In the genomic region with DNA sequence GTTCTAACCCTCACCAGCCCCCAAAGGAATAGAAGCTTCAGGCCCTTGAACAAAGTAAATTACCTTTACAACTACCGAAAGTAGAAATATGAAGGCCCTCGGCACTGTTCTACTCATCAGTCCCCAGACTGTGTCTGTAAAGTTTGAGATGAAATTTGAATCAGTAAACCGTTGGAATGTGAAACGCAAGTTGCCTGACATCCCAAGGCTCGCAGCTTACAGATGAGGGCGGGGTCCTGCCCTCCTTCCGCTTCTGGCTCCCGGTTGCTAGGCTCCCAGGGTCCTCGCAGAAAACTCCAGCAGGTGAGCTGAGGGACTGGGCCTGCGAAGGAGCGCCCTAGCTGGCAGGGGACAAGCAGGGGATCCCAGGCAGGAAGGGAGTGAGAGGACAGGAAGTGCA, we compare ENCODE assay signal across 7 mouse cellular contexts. TPM values are rescaled to one million over a fixed set of nuclear protein-coding genes. Genes with fewer than 3 reads are reported as not detected.
A peak's percentile ranks its signal among the peaks of the same experiment; 100 is the strongest.
DNase-seq lines count a peak whose midpoint lies in the region; ATAC-seq and TF ChIP-seq lines count a peak whose summit lies in the region.

A gene (plus strand): TSS at position 270 of the 400 bp plus-strand sequence.

- in situ Hi-C loops in ES-E14 (cut with MboI; ENCODE audit: low sequenced_read_pairs in 2 of 2, unreplicated experiment in 2 of 2), result no loop called here

- WGBS in forebrain, embryonic 10.5 days, result 4% methylated on average over 11 of the region's 11 CpGs
- WGBS in hindbrain, embryonic 11.5 days, result 7% methylated on average over 10 of the region's 11 CpGs
- WGBS in liver, embryonic 15.5 days (ENCODE audit: insufficient replicate concordance), result 5% methylated on average over 11 of the region's 11 CpGs
- WGBS in neural tube, embryonic 14.5 days, result 6% methylated on average over 11 of the region's 11 CpGs

- H3K9ac ChIP-seq in ES-E14 (ENCODE audit: insufficient read depth, low read depth, low read length, poor library complexity, severe bottlenecking), result peak within 1 kb of the TSS; percentile 46
- H3K9ac ChIP-seq in hindbrain, embryonic 11.5 days (ENCODE audit: low read depth, low read length), result peak within 1 kb of the TSS; percentile 44; the same call in 1 of the 2 replicates
- no peak within 1 kb of the TSS for H3K9ac ChIP-seq in liver, embryonic 15.5 days
- H3K9ac ChIP-seq in neural tube, embryonic 14.5 days (replicated peaks; ENCODE audit: low read depth, low read length), result no peak within 1 kb of the TSS

- H3K36me3 ChIP-seq in ES-E14 (ENCODE audit: control insufficient read depth, insufficient read depth, low read length, poor library complexity, severe bottlenecking), result peaks cover 18% of the 10 kb centered on the region
- H3K36me3 ChIP-seq in forebrain, embryonic 10.5 days (replicated peaks), result peaks cover 41% of the 10 kb centered on the region
- peaks cover 12% of the 10 kb centered on the region; the same call in 1 of the 2 replicates for H3K36me3 ChIP-seq in hindbrain, embryonic 11.5 days (ENCODE audit: control insufficient read depth, insufficient read depth, low read length)
- H3K36me3 ChIP-seq in liver, embryonic 15.5 days (replicated peaks), result peaks cover 39% of the 10 kb centered on the region
- peaks cover 30% of the 10 kb centered on the region for H3K36me3 ChIP-seq in neural tube, embryonic 14.5 days (ENCODE audit: control insufficient read depth, insufficient read depth, low read length)

- no peak within 1 kb of the TSS for H3K27ac ChIP-seq in ES-E14 (ENCODE audit: insufficient read depth, low read depth, low read length, poor library complexity, severe bottlenecking)
- H3K27ac ChIP-seq in forebrain, embryonic 10.5 days, result peak within 1 kb of the TSS; percentile 70
- H3K27ac ChIP-seq in hindbrain, embryonic 11.5 days (ENCODE audit: low read depth, low read length), result no peak within 1 kb of the TSS
- H3K27ac ChIP-seq in liver, embryonic 15.5 days (replicated peaks), result no peak within 1 kb of the TSS
- no peak within 1 kb of the TSS for H3K27ac ChIP-seq in neural tube, embryonic 14.5 days (ENCODE audit: low read depth, low read length)

- peaks cover 0 to 5% of the 10 kb centered on the region in 2 experiments; a peak in 1 of 4 replicates for H3K4me1 ChIP-seq in ES-E14 (ENCODE audit: control insufficient read depth in 2 of 2, insufficient read depth in 2 of 2, low read length in 2 of 2, poor library complexity in 1 of 2)
- H3K4me1 ChIP-seq in forebrain, embryonic 10.5 days, result peaks cover 19% of the 10 kb centered on the region
- peaks cover 2% of the 10 kb centered on the region; the same call in 1 of the 2 replicates for H3K4me1 ChIP-seq in hindbrain, embryonic 11.5 days (replicated peaks; ENCODE audit: control insufficient read depth, insufficient read depth, low read length)
- H3K4me1 ChIP-seq in liver, embryonic 15.5 days (replicated peaks), result peaks cover 6% of the 10 kb centered on the region; the same call in 1 of the 2 replicates
- H3K4me1 ChIP-seq in neural tube, embryonic 14.5 days (ENCODE audit: control insufficient read depth, insufficient read depth, low read length), result no peaks in the 10 kb centered on the region

- DNase-seq in ES-E14 (ENCODE audit: low read depth, low spot score), result peak; percentile 20
- DNase-seq in adrenal gland, postnatal 10 days, result peak; percentile 51
- DNase-seq in forebrain, embryonic 10.5 days (ENCODE audit: extremely low spot score, low spot score), result peak; percentile 53
- DNase-seq in hindbrain, embryonic 11.5 days (ENCODE audit: low spot score), result peak; percentile 44
- no peak for DNase-seq in left cerebral cortex, adult 11 months (ENCODE audit: low spot score)

- H3K4me3 ChIP-seq in ES-E14 (ENCODE audit: insufficient read depth in 1 of 2, low read depth in 1 of 2, low read length in 2 of 2, poor library complexity in 1 of 2, severe bottlenecking in 1 of 2), result peak within 1 kb of the TSS; percentile 64
- H3K4me3 ChIP-seq in forebrain, embryonic 10.5 days, result peak within 1 kb of the TSS; percentile 49
- peak within 1 kb of the TSS; percentile 30 for H3K4me3 ChIP-seq in hindbrain, embryonic 11.5 days (ENCODE audit: low read depth, low read length)
- peak within 1 kb of the TSS; percentile 47 for H3K4me3 ChIP-seq in liver, embryonic 15.5 days (replicated peaks)
- H3K4me3 ChIP-seq in neural tube, embryonic 14.5 days (ENCODE audit: low read depth, low read length), result peak within 1 kb of the TSS; percentile 12; the same call in 1 of the 2 replicates

- no peaks in the 10 kb centered on the region for H3K9me3 ChIP-seq in ES-E14 (ENCODE audit: control insufficient read depth, insufficient read depth, low read depth, low read length)
- H3K9me3 ChIP-seq in forebrain, embryonic 10.5 days, result no peaks in the 10 kb centered on the region
- no peaks in the 10 kb centered on the region for H3K9me3 ChIP-seq in hindbrain, embryonic 11.5 days (ENCODE audit: control insufficient read depth, low read length)
- no peaks in the 10 kb centered on the region for H3K9me3 ChIP-seq in liver, embryonic 15.5 days (replicated peaks)
- no peaks in the 10 kb centered on the region for H3K9me3 ChIP-seq in neural tube, embryonic 14.5 days (ENCODE audit: control insufficient read depth, low read length)

- peak; percentile 63 for ATAC-seq in hindbrain, embryonic 11.5 days (ENCODE audit: low FRiP score)
- no peak for ATAC-seq in liver, embryonic 15.5 days (ENCODE audit: insufficient read depth)
- peak; percentile 48; the same call in 1 of the 2 replicates for ATAC-seq in neural tube, embryonic 14.5 days (ENCODE audit: low read depth)

- H3K4me2 ChIP-seq in hindbrain, embryonic 11.5 days (replicated peaks; ENCODE audit: low read depth, low read length), result peak within 1 kb of the TSS; percentile 51
- H3K4me2 ChIP-seq in liver, embryonic 15.5 days, result peak within 1 kb of the TSS; percentile 67
- peak within 1 kb of the TSS; percentile 46 for H3K4me2 ChIP-seq in neural tube, embryonic 14.5 days (ENCODE audit: low read depth, low read length)

- peaks cover 22% of the 10 kb centered on the region for H3K27me3 ChIP-seq in forebrain, embryonic 10.5 days (ENCODE audit: poor library complexity, severe bottlenecking)
- H3K27me3 ChIP-seq in hindbrain, embryonic 11.5 days (ENCODE audit: control insufficient read depth, insufficient read depth, low read length), result no peaks in the 10 kb centered on the region
- peaks cover 35% of the 10 kb centered on the region for H3K27me3 ChIP-seq in liver, embryonic 15.5 days
- no peaks in the 10 kb centered on the region for H3K27me3 ChIP-seq in neural tube, embryonic 14.5 days (ENCODE audit: control insufficient read depth, insufficient read depth, low read length)

TF ChIP-seq in ES-E14, 5 proteins besides CTCF, POLR2A, EP300 and RAD21:
- TF ChIP-seq ZC3H11A (IDR thresholded peaks at IDR 0.05; ENCODE audit: borderline replicate concordance, low read depth, low read length), result no peak
- TF ChIP-seq HCFC1 (IDR thresholded peaks at IDR 0.05; ENCODE audit: borderline replicate concordance, insufficient read depth, low read length), result no peak
- no peak for TF ChIP-seq MAFK (IDR thresholded peaks at IDR 0.05; ENCODE audit: insufficient read depth, low read depth, low read length)
- TF ChIP-seq CHD2 (IDR thresholded peaks at IDR 0.05; ENCODE audit: low read depth, low read length), result no peak
- TF ChIP-seq ZNF384 (IDR thresholded peaks at IDR 0.05; ENCODE audit: low read depth, low read length), result no peak

RNA-seq across cellular contexts. Expression of the gene that starts here (rescaled TPM):
- total RNA-seq in ES-E14 (2012; rRNA removed), result 0.16 and 0.27 TPM in 2 replicates
- 1 to 10 TPM in 1 of 2 experiments, under 1 TPM in 1; 0.72 to 1.4 TPM for total RNA-seq in adrenal gland, postnatal 10 days (2021)
- 0.58 and 0.70 TPM in 2 replicates for polyA plus RNA-seq in forebrain, embryonic 10.5 days (2016; fragmentation: Nextera tagmentation; extraction: Ambion mirVana)
- polyA plus RNA-seq in hindbrain, embryonic 11.5 days (2014; fragmentation: Nextera tagmentation; extraction: Ambion mirVana), result 1.3 and 1.8 TPM in 2 replicates
- 0.03 TPM in 1 of 2 replicates, not detected in the other for polyA plus RNA-seq in liver, embryonic 15.5 days (2015; fragmentation: Nextera tagmentation; extraction: Ambion mirVana)
- 0.11 and 0.31 TPM in 2 replicates for polyA plus RNA-seq in neural tube, embryonic 14.5 days (2014; fragmentation: Nextera tagmentation; extraction: Ambion mirVana)

Comparison
In these comparisons a context has a peak if more than half of its experiments do, and no peak if none do; other contexts are left out.
1. Peak in DNase-seq, H3K4me3 ChIP-seq and H3K9ac ChIP-seq in ES-E14; RNA of the gene not detected or under 1 TPM.
2. Peak in DNase-seq, H3K4me3 ChIP-seq and H3K27ac ChIP-seq in forebrain, embryonic 10.5 days; RNA of the gene not detected or under 1 TPM.
3. Peak in ATAC-seq, H3K4me3 ChIP-seq and H3K4me2 ChIP-seq in neural tube, embryonic 14.5 days; RNA of the gene not detected or under 1 TPM.
4. H3K4me3 ChIP-seq: peak in every context shown above with its lines; median percentile 64 in ES-E14; 49 in forebrain, embryonic 10.5 days; 47 in liver, embryonic 15.5 days; 30 in hindbrain, embryonic 11.5 days; 12 in neural tube, embryonic 14.5 days.